Mouse (Mus musculus) ES-E14 (cell line): Measurements from ENCODE around the gene Hrh1.

Experiments
- CHD2 ChIP-seq: IDR thresholded peaks from 2 replicates; pipeline ENCODE4 v1.6.1; 2014; ENCODE audit warnings: mild to moderate bottlenecking, low read depth, low read length, inconsistent platforms
- HCFC1 ChIP-seq: IDR thresholded peaks from 2 replicates; pipeline ENCODE4 v1.6.1; 2012; ENCODE audit warnings: low read length, inconsistent platforms, borderline replicate concordance; ENCODE audit not compliant: insufficient read depth
- ZNF384 ChIP-seq: IDR thresholded peaks from 2 replicates; pipeline ENCODE4 v1.6.1; 2012; ENCODE audit warnings: low read depth, low read length, inconsistent platforms

GRCm38 (mm10) chr6:114458191-114458590 lies 60.5 kb downstream of the Hrh1 start:
- TF ChIP-seq ZNF384 = no peak
- TF ChIP-seq HCFC1 = no peak
- no peak for TF ChIP-seq CHD2
